Mouse (Mus musculus) small intestine, adult 2 months (tissue): Measurements from ENCODE around the gene C1qb.

ENCODE experiments used
- CTCF ChIP-seq: fragments of 200-500 bp; IDR thresholded peaks from 2 replicates; pipeline ENCODE4 v1.5.1; 2012; ENCODE audit warnings: low read depth, mild to moderate bottlenecking, control low read depth, inconsistent platforms, low read length, moderate library complexity, mixed read lengths; ENCODE audit not compliant: insufficient replicate concordance, insufficient read length; ENCODE audit errors: extremely low read depth
- POLR2A ChIP-seq: fragments of 200-500 bp; IDR thresholded peaks from 2 replicates; pipeline ENCODE4 v1.6.1; 2012; ENCODE audit warnings: low read depth, mild to moderate bottlenecking, control low read depth, inconsistent platforms, low read length, moderate library complexity

DNA sequence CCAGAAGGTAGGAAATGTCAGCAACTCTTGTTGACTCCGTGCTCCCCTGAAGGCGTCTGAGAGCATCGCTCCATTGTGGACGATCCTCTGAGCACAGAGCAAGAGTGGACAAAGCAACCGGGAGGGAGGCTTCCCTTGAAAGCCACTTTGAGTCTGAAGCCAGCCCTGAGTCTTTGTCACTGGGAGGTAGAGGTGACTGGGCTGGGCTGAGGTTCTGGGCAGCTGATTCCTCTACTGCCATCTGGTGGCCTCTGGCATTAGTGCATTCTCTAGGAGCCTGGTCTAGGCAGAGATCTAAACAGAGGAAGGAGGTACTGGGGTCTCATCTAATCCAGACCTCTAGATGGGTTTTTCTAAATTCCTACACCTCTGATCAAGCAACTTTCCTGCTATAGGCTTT is 44.9 kb downstream of the C1qb start:
- TF ChIP-seq CTCF (peak; percentile 77; the same call in 1 of the 2 replicates), POLR2A (no peak)
